Mouse (Mus musculus): ENCODE measurements around the gene Gpam. TPM values are rescaled to one million over a fixed set of nuclear protein-coding genes. Genes with fewer than 3 reads are reported as not detected.

The Gpam gene
- total and polyA plus RNA-seq, 3 experiments = 8.8 to 12.5 (median 12.3) TPM

DNA sequence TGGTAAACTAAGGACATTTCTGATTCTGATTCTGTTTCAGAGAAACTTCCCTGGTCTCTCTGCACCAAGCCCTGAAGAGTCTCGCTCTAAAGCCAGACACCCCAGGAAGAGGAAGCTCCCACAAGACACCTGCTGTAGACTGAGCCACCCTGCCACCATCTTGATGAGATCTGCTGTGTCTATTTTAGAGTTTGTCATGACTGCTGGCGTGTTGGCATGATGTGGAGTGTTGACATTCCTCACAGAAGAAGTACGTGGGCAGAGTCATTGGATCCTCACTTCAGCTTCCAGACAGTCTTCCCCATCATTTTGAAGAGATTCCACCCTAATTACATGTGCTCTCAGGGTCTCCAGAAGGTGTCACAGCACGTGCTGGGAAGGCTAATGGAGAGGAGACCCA is 73.9 kb downstream of the Gpam start:
- no peak overlapping the region for H3K4me2 ChIP-seq (ENCODE audit: insufficient read depth, low read depth, poor library complexity, severe bottlenecking)
- no peaks in the 10 kb centered on the region for H3K27me3 ChIP-seq (replicated peaks)
- H3K9ac ChIP-seq (ENCODE audit: insufficient read depth, low read depth) = no peak overlapping the region
- H3K27ac ChIP-seq (ENCODE audit: insufficient read depth, low read depth) = no peak overlapping the region
- H3K9me3 ChIP-seq (replicated peaks; ENCODE audit: low read length) = no peaks in the 10 kb centered on the region
- H3K36me3 ChIP-seq (replicated peaks in 1 of 2; ENCODE audit: control insufficient read depth in 1 of 2, insufficient read depth in 1 of 2, low read length in 1 of 2) = no peaks in the 10 kb centered on the region
- 0 out of 4 replicates have a peak, but pooled peaks cover 0 to 3% of the 10 kb centered on the region in 2 experiments for H3K4me1 ChIP-seq (ENCODE audit: control insufficient read depth in 1 of 2, insufficient read depth in 2 of 2)
- DNase-seq (ENCODE audit: extremely low read depth) = no peak
- in situ Hi-C loops (cut with MboI; ENCODE audit: low pct_ligation_motif_present, low pct_unique_long_range_greater_than_20kb, low sequenced_read_pairs) (no loop called here), dilution Hi-C loops (cut with MboI; ENCODE audit: extremely low pct_ligation_motif_present, extremely low pct_unique_long_range_greater_than_20kb, low sequenced_read_pairs) (no loop called here)
- TF ChIP-seq MAX (IDR thresholded peaks at IDR 0.05; ENCODE audit: low read length) = no peak
- no peak for TF ChIP-seq RCOR1 (conservative IDR thresholded peaks at IDR 0.05; ENCODE audit: low read depth, low read length)
- no peak for TF ChIP-seq KAT2A (IDR thresholded peaks at IDR 0.05; ENCODE audit: insufficient replicate concordance, low read length)
- no peak for TF ChIP-seq ZC3H11A (IDR thresholded peaks at IDR 0.05; ENCODE audit: low read depth, low read length)
- TF ChIP-seq TBP (conservative IDR thresholded peaks at IDR 0.05; ENCODE audit: low read depth, low read length) = no peak
- H3K79me2 ChIP-seq (replicated peaks; ENCODE audit: control insufficient read depth, extremely low read depth, insufficient read depth, poor library complexity, severe bottlenecking) = no peaks in the 10 kb centered on the region
- H3K4me3 ChIP-seq (replicated peaks in 1 of 3; ENCODE audit: low read depth in 2 of 3, low read length in 2 of 3, poor library complexity in 1 of 3) = no peak overlapping the region

DNA sequence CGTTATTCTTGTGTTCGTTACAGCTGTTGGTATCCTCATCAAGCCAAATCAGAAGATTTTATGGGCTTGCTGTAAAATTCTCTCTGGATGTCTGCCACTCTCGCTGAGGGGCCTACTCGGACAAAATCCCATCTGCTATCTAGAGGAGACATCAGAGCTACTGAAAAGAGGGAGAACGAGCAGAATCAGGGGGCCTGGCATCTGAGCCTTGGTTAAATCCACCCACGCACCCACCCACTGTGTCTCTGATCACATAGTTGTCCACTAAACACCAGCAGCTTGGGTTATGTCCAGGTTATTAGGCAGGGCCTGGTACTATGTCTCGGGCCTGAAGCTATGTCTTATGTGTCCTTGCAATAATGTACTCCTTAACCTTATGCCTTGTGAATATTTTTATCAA is 89.6 kb downstream of the Gpam start:
- dilution Hi-C loops (cut with MboI; ENCODE audit: extremely low pct_ligation_motif_present, extremely low pct_unique_long_range_greater_than_20kb, low sequenced_read_pairs) = no loop called here
- TF ChIP-seq POLR2AphosphoS2 (IDR thresholded peaks at IDR 0.05; ENCODE audit: low read depth, low read length) = no peak
- TF ChIP-seq BHLHE40 (IDR thresholded peaks at IDR 0.05; ENCODE audit: low read depth, low read length) = no peak
- no peak for TF ChIP-seq ZKSCAN1 (IDR thresholded peaks at IDR 0.05; ENCODE audit: borderline replicate concordance, low read depth, low read length)
- TF ChIP-seq IRF4 (IDR thresholded peaks at IDR 0.05; ENCODE audit: low read depth, low read length) = no peak
- TF ChIP-seq ZMIZ1 (IDR thresholded peaks at IDR 0.05; ENCODE audit: low read depth, low read length) = no peak
- TF ChIP-seq RAD21 (IDR thresholded peaks at IDR 0.05; ENCODE audit: low read depth, low read length) = no peak
- TF ChIP-seq MAZ (IDR thresholded peaks at IDR 0.05; ENCODE audit: low read depth, low read length) = no peak
- TF ChIP-seq E2F4 (IDR thresholded peaks at IDR 0.05; ENCODE audit: insufficient replicate concordance, low read depth, low read length) = no peak
- TF ChIP-seq RCOR1 (conservative IDR thresholded peaks at IDR 0.05; ENCODE audit: low read depth, low read length) = no peak
- no peak for TF ChIP-seq SMC3 (IDR thresholded peaks at IDR 0.05; ENCODE audit: low read depth, low read length)
- TF ChIP-seq ZC3H11A (IDR thresholded peaks at IDR 0.05; ENCODE audit: low read depth, low read length) = no peak
- no peak for TF ChIP-seq NELFE (IDR thresholded peaks at IDR 0.05; ENCODE audit: low read depth, low read length)
- TF ChIP-seq KAT2A (IDR thresholded peaks at IDR 0.05; ENCODE audit: insufficient replicate concordance, low read length) = no peak
- TF ChIP-seq MAX (IDR thresholded peaks at IDR 0.05; ENCODE audit: low read length) = no peak
- TF ChIP-seq CTCF (conservative IDR thresholded peaks at IDR 0.05 in 1 of 2, IDR thresholded peaks at IDR 0.05 in 1 of 2; ENCODE audit: low read depth in 2 of 2, low read length in 2 of 2) = no peak
- TF ChIP-seq GABPA (IDR thresholded peaks at IDR 0.05; ENCODE audit: insufficient replicate concordance, low read depth, low read length) = no peak
- no peak for TF ChIP-seq SIN3A (IDR thresholded peaks at IDR 0.05; ENCODE audit: low read length)
- no peak for TF ChIP-seq ELF1 (IDR thresholded peaks at IDR 0.05; ENCODE audit: low read depth, low read length)

More for the DNA sequence above, 89.6 kb downstream of the Gpam start:
- Histone ChIP-seq H3K9me3 (replicated peaks; ENCODE audit: low read length) (no peaks in the 10 kb centered on the region), H3K27ac (ENCODE audit: insufficient read depth, low read depth) (no peak overlapping the region), H3K4me1 (ENCODE audit: control insufficient read depth in 1 of 2, insufficient read depth in 2 of 2) (no peaks in the 10 kb centered on the region), H3K79me2 (replicated peaks; ENCODE audit: control insufficient read depth, extremely low read depth, insufficient read depth, poor library complexity, severe bottlenecking) (no peaks in the 10 kb centered on the region), H3K36me3 (replicated peaks in 1 of 2; ENCODE audit: control insufficient read depth in 1 of 2, insufficient read depth in 1 of 2, low read length in 1 of 2) (no peaks in the 10 kb centered on the region), H3K27me3 (replicated peaks) (no peaks in the 10 kb centered on the region), H3K4me3 (replicated peaks in 1 of 3; ENCODE audit: low read depth in 2 of 3, low read length in 2 of 3, poor library complexity in 1 of 3) (no peak overlapping the region), H3K4me2 (ENCODE audit: insufficient read depth, low read depth, poor library complexity, severe bottlenecking) (no peak overlapping the region), H3K9ac (ENCODE audit: insufficient read depth, low read depth) (no peak overlapping the region)
- in situ Hi-C loops (cut with MboI; ENCODE audit: low pct_ligation_motif_present, low pct_unique_long_range_greater_than_20kb, low sequenced_read_pairs) = no loop called here
- no peak for DNase-seq (ENCODE audit: extremely low read depth)
